Mouse (Mus musculus): ENCODE measurements at regions not wholly inside any gene's neighbourhood (a gene's known extent, or its start where the extent isn't known, plus 50 kb on each side); places are given as distances from the start of the nearest gene placed in this dataset.

DNA sequence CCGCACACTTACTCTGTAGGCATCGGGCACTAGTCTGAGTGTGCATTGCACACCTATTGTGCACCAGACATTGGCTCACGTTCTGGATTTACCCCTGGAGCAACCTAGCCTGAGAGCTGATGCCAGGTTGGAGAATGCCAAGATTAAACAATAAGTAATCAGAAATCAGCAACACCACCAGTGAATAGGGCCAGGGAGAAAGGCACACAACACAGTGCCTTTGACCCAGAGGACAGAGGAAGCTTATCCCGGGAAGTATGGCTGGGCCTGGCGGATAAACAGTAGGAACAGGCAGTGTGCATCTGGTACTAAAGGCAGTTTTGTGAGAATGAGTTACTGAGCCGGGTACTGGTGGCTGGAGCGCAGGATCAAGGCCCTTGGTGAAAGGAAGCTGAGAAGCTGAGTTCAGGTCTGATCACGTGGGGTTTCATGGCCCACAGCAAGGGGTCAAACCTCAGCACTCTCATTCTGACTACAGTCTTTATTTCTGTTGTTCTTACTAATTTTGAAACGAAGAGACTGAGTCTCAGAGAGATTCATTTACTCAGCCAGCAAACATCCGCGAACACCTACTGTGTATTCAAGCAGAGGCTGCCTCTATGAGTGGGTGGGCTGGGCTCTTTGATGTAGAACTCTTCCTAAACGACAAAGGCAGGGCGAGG, 284.8 kb upstream of the Msx2 start:
- Histone ChIP-seq H3K9me3 (ENCODE audit: control insufficient read depth) (no peaks in the 10 kb centered on the region), H3K4me2 (replicated peaks; ENCODE audit: low read depth) (no peak overlapping the region), H3K4me3 (ENCODE audit: low read depth, low read length) (no peak overlapping the region), H3K4me1 (replicated peaks; ENCODE audit: control insufficient read depth, insufficient read depth, low read length) (no peaks in the 10 kb centered on the region), H3K9ac (ENCODE audit: low read depth, low read length) (no peak overlapping the region), H3K27me3 (replicated peaks; ENCODE audit: control insufficient read depth, insufficient read depth, low read length) (no peaks in the 10 kb centered on the region), H3K36me3 (ENCODE audit: control insufficient read depth, insufficient read depth) (no peaks in the 10 kb centered on the region), H3K27ac (ENCODE audit: low read depth, low read length) (no peak overlapping the region)
- TF ChIP-seq CTCF (IDR thresholded peaks at IDR 0.05; ENCODE audit: low read depth) = no peak
- ATAC-seq = no peak
- 65% methylated on average over 13 of the region's 13 CpGs for WGBS

DNA sequence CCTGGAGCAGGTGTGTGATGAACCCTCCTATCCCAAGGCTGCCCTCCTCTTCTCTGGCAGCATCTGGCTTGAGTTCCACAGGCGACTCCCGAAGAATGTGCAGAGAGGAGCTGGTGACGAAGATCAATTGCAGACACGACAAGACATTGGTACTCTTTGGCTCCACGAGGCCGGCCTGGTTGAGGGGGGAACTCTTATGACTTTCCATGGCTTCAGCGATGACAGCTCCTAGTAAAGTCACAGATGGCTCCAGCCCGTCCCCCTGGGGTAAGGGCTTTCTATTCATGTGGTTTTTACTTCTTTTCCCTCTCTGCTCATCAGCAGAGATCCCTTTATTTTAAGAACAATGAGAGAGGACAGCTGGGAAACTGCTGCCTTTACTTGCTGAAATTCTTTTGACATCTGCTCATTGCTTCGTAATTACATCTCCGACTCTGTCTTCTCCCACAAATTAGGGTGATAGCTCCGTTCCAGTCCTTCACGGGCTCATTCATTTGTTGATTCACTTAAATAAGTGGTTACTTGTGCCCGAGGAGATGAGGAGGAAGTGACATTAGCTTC, 284.2 kb upstream of the Msx2 start:
- Histone ChIP-seq H3K4me3 (ENCODE audit: low read depth, low read length) (no peak overlapping the region), H3K27me3 (replicated peaks; ENCODE audit: control insufficient read depth, insufficient read depth, low read length) (no peaks in the 10 kb centered on the region), H3K9me3 (ENCODE audit: control insufficient read depth) (no peaks in the 10 kb centered on the region), H3K4me2 (replicated peaks; ENCODE audit: low read depth) (no peak overlapping the region), H3K4me1 (replicated peaks; ENCODE audit: control insufficient read depth, insufficient read depth, low read length) (no peaks in the 10 kb centered on the region), H3K27ac (ENCODE audit: low read depth, low read length) (no peak overlapping the region), H3K36me3 (ENCODE audit: control insufficient read depth, insufficient read depth) (no peaks in the 10 kb centered on the region), H3K9ac (ENCODE audit: low read depth, low read length) (no peak overlapping the region)
- 70% methylated on average over 13 of the region's 13 CpGs for WGBS
- ATAC-seq = no peak
- TF ChIP-seq CTCF (IDR thresholded peaks at IDR 0.05; ENCODE audit: low read depth) = no peak

DNA sequence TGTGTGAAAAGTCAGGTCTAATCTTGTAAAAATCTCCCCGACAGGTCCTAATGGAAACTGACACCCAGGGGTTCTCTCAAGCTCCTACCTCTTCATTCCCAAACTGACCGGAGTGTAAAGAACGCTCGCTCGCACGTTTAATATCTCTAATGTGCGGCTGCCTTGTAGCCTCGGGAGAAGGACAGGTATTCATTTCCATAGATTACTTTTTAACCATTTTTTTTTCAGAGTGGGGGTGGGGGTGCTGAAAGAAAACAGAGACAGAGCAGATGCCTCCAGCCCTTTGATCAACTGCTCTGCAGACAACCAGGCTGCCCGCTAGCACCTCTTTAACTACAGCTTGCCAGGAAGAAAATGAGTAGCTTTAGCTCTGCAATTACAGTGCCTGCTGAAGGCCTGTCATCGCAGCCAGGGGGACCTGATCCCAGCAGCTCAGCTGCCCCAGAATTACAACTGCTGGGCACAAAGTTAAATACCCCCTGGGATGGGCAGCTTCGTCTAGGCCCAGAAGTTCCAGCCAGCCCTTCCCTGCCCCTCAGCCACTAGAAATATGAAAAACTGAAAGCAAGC, 282.3 kb upstream of the Msx2 start:
- H3K4me3 ChIP-seq (ENCODE audit: low read depth, low read length) = no peak overlapping the region
- H3K36me3 ChIP-seq (ENCODE audit: control insufficient read depth, insufficient read depth) = no peaks in the 10 kb centered on the region
- H3K4me2 ChIP-seq (replicated peaks; ENCODE audit: low read depth) = no peak overlapping the region
- H3K27me3 ChIP-seq (replicated peaks; ENCODE audit: control insufficient read depth, insufficient read depth, low read length) = no peaks in the 10 kb centered on the region
- no peak overlapping the region for H3K27ac ChIP-seq (ENCODE audit: low read depth, low read length)
- no peaks in the 10 kb centered on the region for H3K9me3 ChIP-seq (ENCODE audit: control insufficient read depth)
- no peak for TF ChIP-seq CTCF (IDR thresholded peaks at IDR 0.05; ENCODE audit: low read depth)
- no peaks in the 10 kb centered on the region for H3K4me1 ChIP-seq (replicated peaks; ENCODE audit: control insufficient read depth, insufficient read depth, low read length)
- WGBS = 58% methylated on average over 11 of the region's 11 CpGs
- no peak overlapping the region for H3K9ac ChIP-seq (ENCODE audit: low read depth, low read length)
- ATAC-seq = no peak

DNA sequence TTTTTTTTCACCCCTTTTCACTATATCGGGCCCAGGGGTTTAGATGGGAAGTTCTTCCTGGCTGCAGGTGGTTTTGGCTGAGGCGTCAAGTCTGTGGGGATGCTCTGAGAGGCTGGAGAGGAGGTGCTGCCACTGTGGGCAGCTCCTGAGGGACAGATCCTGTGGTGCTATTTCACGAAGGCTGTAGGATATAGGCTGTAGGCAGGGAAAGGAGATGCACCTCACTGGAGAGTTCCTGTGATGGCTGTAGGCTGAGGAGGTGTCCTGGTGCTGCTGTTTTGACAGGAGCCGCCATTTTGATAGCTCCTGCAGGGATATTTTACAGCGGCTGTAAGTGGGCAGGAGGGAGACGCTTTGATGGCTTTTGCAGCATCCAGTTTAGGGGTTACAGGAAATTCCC, 280.2 kb upstream of the Msx2 start:
- H3K36me3 ChIP-seq (ENCODE audit: control insufficient read depth, insufficient read depth) = no peaks in the 10 kb centered on the region
- H3K9ac ChIP-seq (ENCODE audit: low read depth, low read length) = no peak overlapping the region
- H3K4me1 ChIP-seq (replicated peaks; ENCODE audit: control insufficient read depth, insufficient read depth, low read length) = no peaks in the 10 kb centered on the region
- H3K4me2 ChIP-seq (replicated peaks; ENCODE audit: low read depth) = no peak overlapping the region
- no peak overlapping the region for H3K27ac ChIP-seq (ENCODE audit: low read depth, low read length)
- WGBS = 65% methylated on average over 6 of the region's 6 CpGs
- no peaks in the 10 kb centered on the region for H3K27me3 ChIP-seq (replicated peaks; ENCODE audit: control insufficient read depth, insufficient read depth, low read length)
- no peak overlapping the region for H3K4me3 ChIP-seq (ENCODE audit: low read depth, low read length)
- ATAC-seq = no peak
- TF ChIP-seq CTCF (IDR thresholded peaks at IDR 0.05; ENCODE audit: low read depth) = no peak
- no peaks in the 10 kb centered on the region for H3K9me3 ChIP-seq (ENCODE audit: control insufficient read depth)

DNA sequence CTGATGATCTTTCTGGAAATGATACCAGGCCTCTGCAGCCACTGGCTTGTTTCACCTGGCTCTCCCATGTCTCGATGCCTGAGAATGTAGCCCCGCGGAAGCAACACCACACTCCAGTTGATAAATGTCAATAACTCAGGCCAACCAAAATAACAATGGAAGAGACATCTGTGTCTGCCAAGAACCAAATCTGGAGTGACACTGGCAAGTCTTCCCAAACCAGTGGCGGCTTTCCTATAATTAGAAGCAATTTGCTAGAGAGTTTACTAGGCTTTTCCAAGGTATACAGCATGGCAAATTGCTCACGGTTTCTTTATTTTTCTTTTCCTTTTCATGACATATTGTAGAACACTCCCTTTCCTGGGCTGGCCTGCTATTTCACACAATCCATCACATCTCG, 268.1 kb upstream of the Msx2 start:
- 76% methylated on average over 6 of the region's 6 CpGs for WGBS
- no peak for TF ChIP-seq CTCF (IDR thresholded peaks at IDR 0.05; ENCODE audit: low read depth)
- Histone ChIP-seq H3K36me3 (ENCODE audit: control insufficient read depth, insufficient read depth) (no peaks in the 10 kb centered on the region), H3K9ac (ENCODE audit: low read depth, low read length) (no peak overlapping the region), H3K27me3 (replicated peaks; ENCODE audit: control insufficient read depth, insufficient read depth, low read length) (no peaks in the 10 kb centered on the region), H3K4me3 (ENCODE audit: low read depth, low read length) (no peak overlapping the region), H3K4me2 (replicated peaks; ENCODE audit: low read depth) (no peak overlapping the region), H3K27ac (ENCODE audit: low read depth, low read length) (no peak overlapping the region), H3K9me3 (ENCODE audit: control insufficient read depth) (no peaks in the 10 kb centered on the region), H3K4me1 (replicated peaks; ENCODE audit: control insufficient read depth, insufficient read depth, low read length) (no peaks in the 10 kb centered on the region)
- ATAC-seq = no peak

DNA sequence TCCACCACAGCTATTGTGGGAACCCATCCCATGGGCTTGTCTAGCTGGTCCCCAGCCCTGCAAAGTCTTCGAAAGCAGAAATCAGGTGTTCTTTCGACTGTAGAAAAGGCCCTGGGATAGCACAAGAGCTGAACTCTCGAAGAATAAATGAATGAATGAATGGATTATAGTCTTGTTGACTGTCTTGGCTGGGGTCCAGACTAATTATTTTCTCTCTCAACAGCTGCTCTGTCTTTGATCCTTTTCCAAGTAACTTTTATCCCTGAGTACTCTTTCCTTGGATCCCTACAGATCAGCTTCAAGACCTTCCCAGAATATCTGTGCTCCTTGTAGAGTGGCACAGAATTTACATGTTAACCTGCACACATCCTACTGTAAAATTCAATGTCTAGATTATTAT, 266.3 kb upstream of the Msx2 start:
- Histone ChIP-seq H3K4me3 (ENCODE audit: low read depth, low read length) (no peak overlapping the region), H3K9ac (ENCODE audit: low read depth, low read length) (no peak overlapping the region), H3K4me1 (replicated peaks; ENCODE audit: control insufficient read depth, insufficient read depth, low read length) (no peaks in the 10 kb centered on the region), H3K9me3 (ENCODE audit: control insufficient read depth) (no peaks in the 10 kb centered on the region), H3K36me3 (ENCODE audit: control insufficient read depth, insufficient read depth) (no peaks in the 10 kb centered on the region), H3K27me3 (replicated peaks; ENCODE audit: control insufficient read depth, insufficient read depth, low read length) (no peaks in the 10 kb centered on the region), H3K4me2 (replicated peaks; ENCODE audit: low read depth) (no peak overlapping the region), H3K27ac (ENCODE audit: low read depth, low read length) (no peak overlapping the region)
- 72% methylated on average over 3 of the region's 3 CpGs for WGBS
- no peak for ATAC-seq
- no peak for TF ChIP-seq CTCF (IDR thresholded peaks at IDR 0.05; ENCODE audit: low read depth)
